Mouse (Mus musculus): ENCODE results near the gene Fyb.

GRCm38 (mm10) chr15:6601330-6601729, 78.7 kb downstream of the Fyb start:
- no peak for TF ChIP-seq CTCF (conservative IDR thresholded peaks at IDR 0.05; ENCODE audit: low read length)
- TF ChIP-seq POU5F1 (IDR thresholded peaks at IDR 0.05; ENCODE audit: borderline replicate concordance, low read length), result no peak
